Mouse (Mus musculus): ENCODE results near the gene Lrrc23. TPM values are rescaled to one million over a fixed set of nuclear protein-coding genes. Genes with fewer than 3 reads are reported as not detected.

Lrrc23 gene
- total RNA-seq, 2 experiments from 2014 or later: 0.43 TPM; not detected in 1

GRCm38 (mm10) chr6:124740888-124741761 lies 38.4 kb downstream of the Lrrc23 start, which contains the start of gene Grcc10:
Grcc10 (minus strand) TSS chr6:124741374.
- DNase-seq: peak; percentile 86 to 87

GRCm38 (mm10) chr6:124740211-124740887 lies 39.2 kb downstream of the Lrrc23 start:
- peak; percentile 54 to 65 for DNase-seq

- DNase-seq: no peak
Measured at GRCm38 (mm10) chr6:124739231-124739796, 40.2 kb downstream of the Lrrc23 start.

- DNase-seq: peak in 1 of 2 experiments; percentile 51
Measured at GRCm38 (mm10) chr6:124738511-124739023, 41.0 kb downstream of the Lrrc23 start, which contains the start of gene Ptpn6. Ptpn6 (minus strand) TSS chr6:124738714.

GRCm38 (mm10) chr6:124737040-124737439 lies 42.5 kb downstream of the Lrrc23 start:
- no peak for DNase-seq

GRCm38 (mm10) chr6:124734417-124734816 lies 45.1 kb downstream of the Lrrc23 start:
- DNase-seq: no peak

GRCm38 (mm10) chr6:124732476-124733370 lies 46.8 kb downstream of the Lrrc23 start:
- DNase-seq: peak in 1 of 2 experiments; percentile 60

GRCm38 (mm10) chr6:124731038-124731437 lies 48.5 kb downstream of the Lrrc23 start:
- DNase-seq: no peak

- DNase-seq: no peak
Measured at GRCm38 (mm10) chr6:124729850-124730705, 49.4 kb downstream of the Lrrc23 start.

GRCm38 (mm10) chr6:124728621-124729020 lies 50.9 kb downstream of the Lrrc23 start:
- peak; percentile 67 to 73 for DNase-seq

GRCm38 (mm10) chr6:124724472-124724871 lies 55.1 kb downstream of the Lrrc23 start:
- no peak for DNase-seq

- DNase-seq: no peak
Measured at GRCm38 (mm10) chr6:124723541-124723940, 56.0 kb downstream of the Lrrc23 start.

- DNase-seq: no peak
Measured at GRCm38 (mm10) chr6:124722876-124723473, 56.6 kb downstream of the Lrrc23 start.

GRCm38 (mm10) chr6:124720904-124721303 lies 58.6 kb downstream of the Lrrc23 start:
- DNase-seq: no peak

Other genes with a start within 250 kb of the Lrrc23 start
- gene C1s1, start 237.4 kb downstream of the Lrrc23 start, total RNA-seq (2021): 10 to 100 TPM; 46.2 to 61.5 TPM
- 1 to 10 TPM; 5.8 to 7.8 TPM for gene C1rb, start 209.4 kb downstream of the Lrrc23 start, total RNA-seq (2021)
- 1 to 10 TPM; 2.4 to 2.6 TPM for gene C1s2, start 143.6 kb downstream of the Lrrc23 start, total RNA-seq (2021)
- gene Lpcat3, start 116.7 kb downstream of the Lrrc23 start, total RNA-seq (2021): 100 to 1,000 TPM in 1 of 2 experiments, 10 to 100 TPM in 1; 77.0 to 113 TPM
- gene Emg1, start 67.5 kb downstream of the Lrrc23 start, total RNA-seq (2021): 10 to 100 TPM; 87.2 to 88.2 TPM
- gene Phb2, start 67.4 kb downstream of the Lrrc23 start, total RNA-seq (2021): 100 to 1,000 TPM; 308 to 325 TPM
- 1 to 10 TPM; 5.5 to 9.6 TPM for gene Ptpn6, start 41.0 kb downstream of the Lrrc23 start, total RNA-seq (2021)
- gene Grcc10, start 38.4 kb downstream of the Lrrc23 start, total RNA-seq (2021): 100 to 1,000 TPM; 331 to 397 TPM
- gene Gm45234, start 23.7 kb downstream of the Lrrc23 start, total RNA-seq (2021): under 1 TPM in 1 of 2 experiments, not detected in 1; 0.56 TPM
- gene Atn1, start 23.2 kb downstream of the Lrrc23 start, total RNA-seq (2021): 10 to 100 TPM; 77.4 to 78.1 TPM
- 10 to 100 TPM; 12.4 to 32.6 TPM for gene Eno2, start 10.1 kb downstream of the Lrrc23 start, total RNA-seq (2021)
- 10 to 100 TPM; 16.9 to 25.4 TPM for gene Spsb2, start 28.9 kb upstream of the Lrrc23 start, total RNA-seq (2021)
- gene Tpi1, start 34.6 kb upstream of the Lrrc23 start, total RNA-seq (2021): 100 to 1,000 TPM; 406 to 411 TPM
- gene Usp5, start 49.8 kb upstream of the Lrrc23 start, total RNA-seq (2021): 100 to 1,000 TPM; 120 to 126 TPM
- 1 to 10 TPM; 5.9 to 9.2 TPM for gene Cdca3, start 49.8 kb upstream of the Lrrc23 start, total RNA-seq (2021)
- 1 to 10 TPM; 6.2 to 8.1 TPM for gene Gnb3, start 60.5 kb upstream of the Lrrc23 start, total RNA-seq (2021)
- gene P3h3, start 78.0 kb upstream of the Lrrc23 start, total RNA-seq (2021): 10 to 100 TPM; 21.7 to 24.5 TPM
- gene Gpr162, start 84.3 kb upstream of the Lrrc23 start, total RNA-seq (2021): 1 to 10 TPM in 1 of 2 experiments, under 1 TPM in 1; 0.89 to 1.2 TPM
- under 1 TPM; 0.30 to 0.50 TPM for gene Cd4, start 108.5 kb upstream of the Lrrc23 start, total RNA-seq (2021)
- gene Lag3, start 132.0 kb upstream of the Lrrc23 start, total RNA-seq (2021): 1 to 10 TPM; 1.0 to 1.3 TPM
- 100 to 1,000 TPM; 753 to 830 TPM for gene Ptms, start 140.4 kb upstream of the Lrrc23 start, total RNA-seq (2021)
- gene Mlf2, start 151.7 kb upstream of the Lrrc23 start, total RNA-seq (2021): 100 to 1,000 TPM; 284 to 296 TPM
- gene Cops7a, start 185.8 kb upstream of the Lrrc23 start, total RNA-seq (2021): 100 to 1,000 TPM; 121 to 176 TPM
- gene Pianp, start 217.0 kb upstream of the Lrrc23 start, total RNA-seq (2021): 1 to 10 TPM; 2.1 to 3.4 TPM
- gene Zfp384, start 229.4 kb upstream of the Lrrc23 start, total RNA-seq (2021): 10 to 100 TPM; 41.3 to 53.8 TPM